Mouse (Mus musculus) bone marrow macrophage, adult 2 months (primary cell): ENCODE data around the gene Gm13276. TPM values are rescaled to one million over a fixed set of nuclear protein-coding genes. Genes with fewer than 3 reads are reported as not detected.
"Not testable (repeated sequence)": the region's sequence is repeated elsewhere in the genome, so short reads cannot be mapped to it uniquely, and the experiment has no call there.

ENCODE experiments used
- H3K27ac ChIP-seq: 2 replicates; pipeline ENCODE4 v1.5.1; 2012; ENCODE audit warnings: low read depth, low read length; ENCODE audit not compliant: insufficient read depth
- H3K4me1 ChIP-seq: 2 replicates; pipeline ENCODE4 v1.6.1; 2012; ENCODE audit warnings: low read length; ENCODE audit not compliant: control insufficient read depth, insufficient read depth
- H3K4me3 ChIP-seq: 2 replicates; pipeline ENCODE4 v1.5.1; 2012; ENCODE audit warnings: mild to moderate bottlenecking, low read length, moderate library complexity; ENCODE audit not compliant: insufficient read depth
- polyA plus RNA-seq: library from polyadenylated mRNA; stranded (reverse); fragments of >200 nt; gene quantifications from 2 replicates; pipeline ENCODE4 v1.2.4, GENCODE M21; 2012; ENCODE audit not compliant: missing spikeins, insufficient read depth, insufficient read length

Gm13276 gene
- polyA plus RNA-seq, 1 experiment = not detected

DNA sequence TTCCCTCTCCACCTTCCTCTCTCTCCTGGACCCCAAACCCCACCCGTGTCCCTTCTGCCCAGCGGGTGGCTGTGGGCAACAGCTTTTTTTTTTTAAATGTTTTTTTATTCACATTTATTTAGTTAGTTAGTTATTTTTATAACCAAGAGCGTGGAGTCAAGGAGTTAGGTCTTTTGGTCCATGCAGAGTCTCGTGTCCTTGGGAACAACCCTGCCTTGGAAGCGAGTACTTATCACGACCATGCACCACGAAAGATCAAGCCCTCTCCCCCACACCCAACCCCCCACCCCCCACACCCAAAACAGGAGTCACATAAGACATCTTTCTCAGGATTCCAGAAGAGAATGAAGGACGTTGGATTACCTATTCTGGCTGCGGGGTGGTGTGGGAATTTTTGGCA is 23.2 kb upstream of the Gm13276 start:
- H3K27ac ChIP-seq, H3K4me3 ChIP-seq, H3K4me1 ChIP-seq: not testable (repeated sequence)

DNA sequence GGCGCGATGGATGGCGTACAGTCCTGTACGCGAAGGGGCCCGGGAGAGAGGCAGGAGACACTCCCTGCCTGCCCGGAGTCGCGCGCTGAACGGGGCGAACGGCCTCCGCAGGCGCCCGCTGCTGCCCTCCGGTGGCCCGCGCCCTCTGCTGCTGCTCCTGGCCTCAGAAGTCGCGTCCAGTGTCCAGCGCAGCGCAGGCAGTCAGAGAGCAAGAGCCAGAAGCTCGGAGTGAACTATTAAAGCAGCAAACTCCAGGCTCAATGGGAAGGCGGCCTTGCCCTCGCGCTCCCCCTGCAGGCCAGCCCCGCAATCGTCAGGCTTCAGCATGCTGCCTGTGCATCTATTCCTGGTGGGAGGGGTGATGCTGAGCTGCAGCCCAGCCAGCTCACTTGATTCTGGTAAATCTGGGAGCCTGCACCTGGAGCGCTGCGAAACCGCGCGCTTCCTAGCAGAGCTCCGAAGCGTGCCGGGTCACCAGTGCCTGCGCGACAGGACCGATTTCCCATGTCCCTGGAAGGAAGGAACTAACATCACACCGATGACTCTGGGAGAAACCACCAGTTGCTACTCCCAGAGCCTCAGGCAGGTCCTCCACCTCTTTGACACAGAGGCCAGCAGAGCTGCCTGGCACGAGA is 22.0 kb upstream of the Gm13276 start:
- not testable (repeated sequence) for H3K4me1 ChIP-seq, H3K27ac ChIP-seq
- peak overlapping the region; percentile 41 for H3K4me3 ChIP-seq

DNA sequence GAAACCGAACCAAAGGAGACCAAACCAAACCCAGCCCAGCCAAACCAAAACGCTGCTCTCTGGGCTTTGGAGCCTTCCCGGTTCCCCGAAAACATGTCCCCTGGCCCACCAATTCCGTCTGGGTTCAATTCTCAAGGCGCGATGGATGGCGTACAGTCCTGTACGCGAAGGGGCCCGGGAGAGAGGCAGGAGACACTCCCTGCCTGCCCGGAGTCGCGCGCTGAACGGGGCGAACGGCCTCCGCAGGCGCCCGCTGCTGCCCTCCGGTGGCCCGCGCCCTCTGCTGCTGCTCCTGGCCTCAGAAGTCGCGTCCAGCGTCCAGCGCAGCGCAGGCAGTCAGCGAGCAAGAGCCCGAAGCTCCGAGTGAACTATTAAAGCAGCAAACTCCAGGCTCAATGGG is 12.0 kb upstream of the Gm13276 start, which contains the start of gene Gm13290:
Gm13290 (plus strand) TSS at position 301 of the 400 bp plus-strand sequence.
- H3K4me3 ChIP-seq, H3K27ac ChIP-seq, H3K4me1 ChIP-seq: not testable (repeated sequence)

DNA sequence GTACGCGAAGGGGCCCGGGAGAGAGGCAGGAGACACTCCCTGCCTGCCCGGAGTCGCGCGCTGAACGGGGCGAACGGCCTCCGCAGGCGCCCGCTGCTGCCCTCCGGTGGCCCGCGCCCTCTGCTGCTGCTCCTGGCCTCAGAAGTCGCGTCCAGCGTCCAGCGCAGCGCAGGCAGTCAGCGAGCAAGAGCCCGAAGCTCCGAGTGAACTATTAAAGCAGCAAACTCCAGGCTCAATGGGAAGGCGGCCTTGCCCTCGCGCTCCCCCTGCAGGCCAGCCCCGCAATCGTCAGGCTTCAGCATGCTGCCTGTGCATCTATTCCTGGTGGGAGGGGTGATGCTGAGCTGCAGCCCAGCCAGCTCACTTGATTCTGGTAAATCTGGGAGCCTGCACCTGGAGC is 8.9 kb upstream of the Gm13276 start, which contains the start of gene Gm13289:
Gm13289 (plus strand) TSS at position 301 of the 400 bp plus-strand sequence.
- H3K27ac ChIP-seq, H3K4me3 ChIP-seq: not testable (repeated sequence)

DNA sequence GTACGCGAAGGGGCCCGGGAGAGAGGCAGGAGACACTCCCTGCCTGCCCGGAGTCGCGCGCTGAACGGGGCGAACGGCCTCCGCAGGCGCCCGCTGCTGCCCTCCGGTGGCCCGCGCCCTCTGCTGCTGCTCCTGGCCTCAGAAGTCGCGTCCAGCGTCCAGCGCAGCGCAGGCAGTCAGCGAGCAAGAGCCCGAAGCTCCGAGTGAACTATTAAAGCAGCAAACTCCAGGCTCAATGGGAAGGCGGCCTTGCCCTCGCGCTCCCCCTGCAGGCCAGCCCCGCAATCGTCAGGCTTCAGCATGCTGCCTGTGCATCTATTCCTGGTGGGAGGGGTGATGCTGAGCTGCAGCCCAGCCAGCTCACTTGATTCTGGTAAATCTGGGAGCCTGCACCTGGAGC is 6.0 kb upstream of the Gm13276 start, which contains the start of gene Gm13272:
Gm13272 (plus strand) TSS at position 301 of the 400 bp plus-strand sequence.
- H3K4me1 ChIP-seq, H3K4me3 ChIP-seq: not testable (repeated sequence)

More for the DNA sequence above, 8.9 kb upstream of the Gm13276 start, which contains the start of gene Gm13289:
- H3K4me1 ChIP-seq = not testable (repeated sequence)

DNA sequence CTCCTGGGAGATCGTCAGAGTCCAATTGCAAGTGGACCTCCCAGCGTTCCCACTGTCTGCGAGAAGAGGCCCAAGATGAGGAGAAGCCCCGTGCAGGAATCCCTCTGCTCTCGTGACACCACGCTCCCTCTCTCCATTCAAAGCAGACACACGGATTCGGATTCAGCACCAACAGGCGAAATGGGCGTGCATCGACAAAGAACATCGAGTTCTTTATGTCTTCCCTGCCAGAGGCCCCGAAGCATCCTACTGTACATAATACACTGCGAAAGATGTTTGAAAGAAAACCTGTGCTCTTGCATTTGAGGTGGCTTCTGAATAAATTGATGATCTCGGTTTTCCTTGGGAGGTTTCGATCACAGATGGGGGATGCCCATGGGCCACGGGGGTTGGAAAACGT is 5.2 kb upstream of the Gm13276 start:
- H3K4me1 ChIP-seq, H3K27ac ChIP-seq, H3K4me3 ChIP-seq: not testable (repeated sequence)

More for the DNA sequence above, 6.0 kb upstream of the Gm13276 start, which contains the start of gene Gm13272:
- not testable (repeated sequence) for H3K27ac ChIP-seq

DNA sequence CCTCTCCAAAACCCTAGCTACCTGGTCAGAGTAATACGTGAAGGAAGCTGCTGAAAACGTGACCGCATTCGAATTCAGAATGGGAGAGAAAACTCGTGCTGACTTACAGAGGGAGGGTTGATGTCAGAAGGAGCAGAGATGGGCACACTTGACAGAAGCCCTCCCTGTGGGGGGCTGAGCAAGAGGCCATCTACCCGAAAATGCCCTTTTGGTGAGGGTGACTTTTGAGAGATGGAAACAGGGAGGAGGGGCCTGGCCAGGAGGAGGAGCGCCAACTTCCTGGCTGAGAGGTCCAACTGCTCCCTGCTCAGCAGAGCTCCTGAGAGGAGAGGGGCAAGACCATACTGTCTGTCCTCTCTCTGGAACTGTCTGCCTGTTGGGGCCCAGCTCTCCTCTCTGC is 3.7 kb upstream of the Gm13276 start, which contains the start of gene Ifnz:
Ifnz (plus strand) TSS at position 301 of the 400 bp plus-strand sequence.
- H3K4me3 ChIP-seq = peak within 1 kb of the TSS; percentile 44
- H3K27ac ChIP-seq, H3K4me1 ChIP-seq: not testable (repeated sequence)

DNA sequence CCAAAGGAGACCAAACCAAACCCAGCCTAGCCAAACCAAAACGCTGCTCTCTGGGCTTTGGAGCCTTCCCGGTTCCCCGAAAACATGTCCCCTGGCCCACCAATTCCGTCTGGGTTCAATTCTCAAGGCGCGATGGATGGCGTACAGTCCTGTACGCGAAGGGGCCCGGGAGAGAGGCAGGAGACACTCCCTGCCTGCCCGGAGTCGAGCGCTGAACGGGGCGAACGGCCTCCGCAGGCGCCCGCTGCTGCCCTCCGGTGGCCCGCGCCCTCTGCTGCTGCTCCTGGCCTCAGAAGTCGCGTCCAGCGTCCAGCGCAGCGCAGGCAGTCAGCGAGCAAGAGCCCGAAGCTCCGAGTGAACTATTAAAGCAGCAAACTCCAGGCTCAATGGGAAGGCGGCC is 3.2 kb upstream of the Gm13276 start:
- H3K4me1 ChIP-seq, H3K27ac ChIP-seq: not testable (repeated sequence)
- peak overlapping the region; percentile 44 for H3K4me3 ChIP-seq

DNA sequence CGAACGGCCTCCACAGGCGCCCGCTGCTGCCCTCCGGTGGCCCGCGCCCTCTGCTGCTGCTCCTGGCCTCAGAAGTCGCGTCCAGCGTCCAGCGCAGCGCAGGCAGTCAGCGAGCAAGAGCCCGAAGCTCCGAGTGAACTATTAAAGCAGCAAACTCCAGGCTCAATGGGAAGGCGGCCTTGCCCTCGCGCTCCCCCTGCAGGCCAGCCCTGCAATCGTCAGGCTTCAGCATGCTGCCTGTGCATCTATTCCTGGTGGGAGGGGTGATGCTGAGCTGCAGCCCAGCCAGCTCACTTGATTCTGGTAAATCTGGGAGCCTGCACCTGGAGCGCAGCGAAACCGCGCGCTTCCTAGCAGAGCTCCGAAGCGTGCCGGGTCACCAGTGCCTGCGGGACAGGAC is 2.9 kb downstream of the Gm13276 start, which contains the start of gene Gm13277:
Gm13277 (plus strand) TSS at position 231 of the 400 bp plus-strand sequence.
- not testable (repeated sequence) for H3K27ac ChIP-seq, H3K4me3 ChIP-seq, H3K4me1 ChIP-seq

DNA sequence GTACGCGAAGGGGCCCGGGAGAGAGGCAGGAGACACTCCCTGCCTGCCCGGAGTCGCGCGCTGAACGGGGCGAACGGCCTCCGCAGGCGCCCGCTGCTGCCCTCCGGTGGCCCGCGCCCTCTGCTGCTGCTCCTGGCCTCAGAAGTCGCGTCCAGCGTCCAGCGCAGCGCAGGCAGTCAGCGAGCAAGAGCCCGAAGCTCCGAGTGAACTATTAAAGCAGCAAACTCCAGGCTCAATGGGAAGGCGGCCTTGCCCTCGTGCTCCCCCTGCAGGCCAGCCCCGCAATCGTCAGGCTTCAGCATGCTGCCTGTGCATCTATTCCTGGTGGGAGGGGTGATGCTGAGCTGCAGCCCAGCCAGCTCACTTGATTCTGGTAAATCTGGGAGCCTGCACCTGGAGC is 5.7 kb downstream of the Gm13276 start, which contains the start of gene Gm13278:
Gm13278 (plus strand) TSS at position 301 of the 400 bp plus-strand sequence.
- H3K27ac ChIP-seq, H3K4me3 ChIP-seq, H3K4me1 ChIP-seq: not testable (repeated sequence)

DNA sequence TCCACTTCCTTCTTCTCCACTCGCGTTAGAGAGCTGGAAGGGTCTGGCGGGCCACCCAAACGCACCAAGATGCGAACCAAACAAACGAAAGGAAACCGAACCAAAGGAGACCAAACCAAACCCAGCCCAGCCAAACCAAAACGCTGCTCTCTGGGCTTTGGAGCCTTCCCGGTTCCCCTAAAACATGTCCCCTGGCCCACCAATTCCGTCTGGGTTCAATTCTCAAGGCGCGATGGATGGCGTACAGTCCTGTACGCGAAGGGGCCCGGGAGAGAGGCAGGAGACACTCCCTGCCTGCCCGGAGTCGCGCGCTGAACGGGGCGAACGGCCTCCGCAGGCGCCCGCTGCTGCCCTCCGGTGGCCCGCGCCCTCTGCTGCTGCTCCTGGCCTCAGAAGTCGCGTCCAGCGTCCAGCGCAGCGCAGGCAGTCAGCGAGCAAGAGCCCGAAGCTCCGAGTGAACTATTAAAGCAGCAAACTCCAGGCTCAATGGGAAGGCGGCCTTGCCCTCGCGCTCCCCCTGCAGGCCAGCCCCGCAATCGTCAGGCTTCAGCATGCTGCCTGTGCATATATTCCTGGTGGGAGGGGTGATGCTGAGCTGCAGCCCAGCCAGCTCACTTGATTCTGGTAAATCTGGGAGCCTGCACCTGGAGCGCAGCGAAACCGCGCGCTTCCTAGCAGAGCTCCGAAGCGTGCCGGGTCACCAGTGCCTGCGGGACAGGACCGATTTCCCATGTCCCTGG is 8.6 kb downstream of the Gm13276 start, which contains the start of gene Gm13275:
Gm13275 (plus strand) TSS at position 552 of the 740 bp plus-strand sequence.
- H3K27ac ChIP-seq = not testable (repeated sequence)

DNA sequence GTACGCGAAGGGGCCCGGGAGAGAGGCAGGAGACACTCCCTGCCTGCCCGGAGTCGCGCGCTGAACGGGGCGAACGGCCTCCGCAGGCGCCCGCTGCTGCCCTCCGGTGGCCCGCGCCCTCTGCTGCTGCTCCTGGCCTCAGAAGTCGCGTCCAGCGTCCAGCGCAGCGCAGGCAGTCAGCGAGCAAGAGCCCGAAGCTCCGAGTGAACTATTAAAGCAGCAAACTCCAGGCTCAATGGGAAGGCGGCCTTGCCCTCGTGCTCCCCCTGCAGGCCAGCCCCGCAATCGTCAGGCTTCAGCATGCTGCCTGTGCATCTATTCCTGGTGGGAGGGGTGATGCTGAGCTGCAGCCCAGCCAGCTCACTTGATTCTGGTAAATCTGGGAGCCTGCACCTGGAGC is 11.6 kb downstream of the Gm13276 start, which contains the start of gene Gm13279:
Gm13279 (plus strand) TSS at position 301 of the 400 bp plus-strand sequence.
- H3K27ac ChIP-seq, H3K4me1 ChIP-seq, H3K4me3 ChIP-seq: not testable (repeated sequence)

More for the DNA sequence above, 8.6 kb downstream of the Gm13276 start, which contains the start of gene Gm13275:
- H3K4me1 ChIP-seq, H3K4me3 ChIP-seq: not testable (repeated sequence)

DNA sequence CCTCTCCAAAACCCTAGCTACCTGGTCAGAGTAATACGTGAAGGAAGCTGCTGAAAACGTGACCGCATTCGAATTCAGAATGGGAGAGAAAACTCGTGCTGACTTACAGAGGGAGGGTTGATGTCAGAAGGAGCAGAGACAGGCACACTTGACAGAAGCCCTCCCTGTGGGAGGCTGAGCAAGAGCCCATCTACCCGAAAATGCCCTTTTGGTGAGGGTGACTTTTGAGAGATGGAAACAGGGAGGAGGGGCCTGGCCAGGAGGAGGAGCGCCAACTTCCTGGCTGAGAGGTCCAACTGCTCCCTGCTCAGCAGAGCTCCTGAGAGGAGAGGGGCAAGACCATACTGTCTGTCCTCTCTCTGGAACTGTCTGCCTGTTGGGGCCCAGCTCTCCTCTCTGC is 13.9 kb downstream of the Gm13276 start, which contains the start of gene Gm13285:
Gm13285 (plus strand) TSS at position 301 of the 400 bp plus-strand sequence.
- H3K4me1 ChIP-seq, H3K27ac ChIP-seq, H3K4me3 ChIP-seq: not testable (repeated sequence)

DNA sequence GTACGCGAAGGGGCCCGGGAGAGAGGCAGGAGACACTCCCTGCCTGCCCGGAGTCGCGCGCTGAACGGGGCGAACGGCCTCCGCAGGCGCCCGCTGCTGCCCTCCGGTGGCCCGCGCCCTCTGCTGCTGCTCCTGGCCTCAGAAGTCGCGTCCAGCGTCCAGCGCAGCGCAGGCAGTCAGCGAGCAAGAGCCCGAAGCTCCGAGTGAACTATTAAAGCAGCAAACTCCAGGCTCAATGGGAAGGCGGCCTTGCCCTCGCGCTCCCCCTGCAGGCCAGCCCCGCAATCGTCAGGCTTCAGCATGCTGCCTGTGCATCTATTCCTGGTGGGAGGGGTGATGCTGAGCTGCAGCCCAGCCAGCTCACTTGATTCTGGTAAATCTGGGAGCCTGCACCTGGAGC is 17.4 kb downstream of the Gm13276 start, which contains the start of gene Gm13287:
Gm13287 (plus strand) TSS at position 301 of the 400 bp plus-strand sequence.
- peak within 1 kb of the TSS; percentile 17; the same call in 1 of the 2 replicates for H3K4me3 ChIP-seq
- H3K27ac ChIP-seq, H3K4me1 ChIP-seq: not testable (repeated sequence)

DNA sequence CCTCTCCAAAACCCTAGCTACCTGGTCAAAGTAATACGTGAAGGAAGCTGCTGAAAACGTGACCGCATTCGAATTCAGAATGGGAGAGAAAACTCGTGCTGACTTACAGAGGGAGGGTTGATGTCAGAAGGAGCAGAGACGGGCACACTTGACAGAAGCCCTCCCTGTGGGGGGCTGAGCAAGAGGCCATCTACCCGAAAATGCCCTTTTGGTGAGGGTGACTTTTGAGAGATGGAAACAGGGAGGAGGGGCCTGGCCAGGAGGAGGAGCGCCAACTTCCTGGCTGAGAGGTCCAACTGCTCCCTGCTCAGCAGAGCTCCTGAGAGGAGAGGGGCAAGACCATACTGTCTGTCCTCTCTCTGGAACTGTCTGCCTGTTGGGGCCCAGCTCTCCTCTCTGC is 19.7 kb downstream of the Gm13276 start, which contains the start of gene Gm13288:
Gm13288 (plus strand) TSS at position 301 of the 400 bp plus-strand sequence.
- H3K4me1 ChIP-seq, H3K27ac ChIP-seq: not testable (repeated sequence)
- 0 out of 2 replicates have a peak within 1 kb of the TSS, but pooled peaks have one; percentile 14 for H3K4me3 ChIP-seq
